Mouse (Mus musculus) adipocyte (in vitro differentiated cells): ENCODE data around the gene Rps19.

ENCODE experiments used
- DNase-seq: peaks from one replicate; pipeline ENCODE4 v3.0.0-alpha.2; 2016; ENCODE audit warnings: low spot score

Gene Rps19

DNA sequence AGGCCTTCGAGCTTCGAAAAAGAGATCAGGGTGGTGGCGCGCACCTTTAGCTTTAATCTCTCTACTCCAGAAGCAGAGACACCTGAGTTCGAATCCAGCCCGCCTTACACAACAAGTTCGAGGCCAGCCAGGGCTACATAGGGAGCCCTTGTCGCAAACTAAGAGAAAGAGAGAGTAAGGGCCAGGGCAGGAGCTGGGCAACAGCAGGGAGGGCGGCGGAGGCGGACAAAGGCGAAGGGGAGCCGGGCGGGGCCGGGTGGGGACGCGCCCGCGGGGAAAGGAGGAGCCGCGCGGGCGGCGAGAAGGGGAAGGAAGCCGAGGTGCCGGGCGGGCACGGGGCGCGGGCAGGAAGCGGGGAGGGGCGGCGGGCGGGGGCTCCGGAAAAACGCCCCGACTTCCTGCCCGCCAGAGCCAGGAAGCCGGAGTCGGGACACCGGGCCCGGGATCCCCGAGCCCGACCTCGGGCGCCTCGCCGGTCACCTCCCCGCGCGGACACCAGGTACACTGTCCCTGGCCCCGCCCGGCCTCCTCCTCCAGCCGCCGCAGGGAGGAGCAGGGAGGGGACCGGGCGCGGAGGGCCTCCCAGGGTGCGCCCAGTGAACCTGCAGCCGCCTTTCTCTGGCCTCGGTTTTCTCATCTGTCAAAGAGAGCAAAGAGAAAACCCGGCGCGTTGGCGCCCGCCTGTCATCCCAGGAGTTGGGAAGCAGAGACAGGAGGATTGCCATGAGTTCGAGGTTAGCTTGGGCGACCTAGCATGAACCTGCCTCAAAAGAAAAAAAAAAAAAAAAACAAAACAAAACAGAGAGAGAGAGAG, 18.7 kb downstream of the Rps19 start, which contains the start of gene Arhgef1:
Gene Arhgef1, plus strand, starts transcription at position 283 of the 814 bp plus-strand sequence.
- DNase-seq, result peak; percentile 33

DNA sequence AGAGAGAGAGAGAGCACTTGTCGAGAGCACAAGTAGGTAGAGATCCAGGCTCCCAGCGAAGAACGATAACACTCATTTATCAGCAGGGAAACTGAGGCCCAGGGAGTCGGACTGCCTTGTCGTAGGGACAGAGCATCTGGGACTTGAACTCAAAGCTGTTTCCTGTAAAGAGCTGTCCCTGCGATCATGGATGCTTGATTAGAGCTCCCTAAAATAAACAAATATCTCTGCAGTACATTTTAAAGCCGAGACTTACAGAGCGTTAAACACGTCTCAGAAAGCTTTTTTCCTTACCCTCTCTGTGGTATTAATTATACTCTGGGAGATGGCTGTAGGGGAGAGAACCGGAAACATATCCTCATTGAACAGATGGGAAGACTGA, 19.3 kb downstream of the Rps19 start:
- DNase-seq, result no peak

DNA sequence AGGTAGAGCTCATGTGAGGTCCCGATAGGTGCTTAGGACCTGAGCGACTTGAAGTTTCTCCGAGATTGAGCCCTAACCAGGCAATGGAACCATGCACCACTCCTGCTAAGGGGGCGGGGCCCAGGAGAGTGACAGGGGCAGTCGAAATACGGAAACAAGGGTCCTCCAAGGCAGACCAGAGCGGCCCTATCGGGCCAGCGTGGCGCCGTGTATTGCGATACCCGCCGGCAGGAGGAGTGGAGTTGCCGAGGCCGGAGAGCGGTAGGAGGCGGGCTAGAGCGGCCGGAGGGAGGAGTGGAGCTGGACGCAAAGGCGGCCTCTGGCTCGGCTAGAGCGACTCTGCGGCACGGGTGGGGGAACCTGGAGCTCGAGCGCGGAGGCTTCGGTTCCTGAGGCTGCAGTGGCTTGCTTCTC, 19.9 kb downstream of the Rps19 start:
- DNase-seq, result peak; percentile 94

DNA sequence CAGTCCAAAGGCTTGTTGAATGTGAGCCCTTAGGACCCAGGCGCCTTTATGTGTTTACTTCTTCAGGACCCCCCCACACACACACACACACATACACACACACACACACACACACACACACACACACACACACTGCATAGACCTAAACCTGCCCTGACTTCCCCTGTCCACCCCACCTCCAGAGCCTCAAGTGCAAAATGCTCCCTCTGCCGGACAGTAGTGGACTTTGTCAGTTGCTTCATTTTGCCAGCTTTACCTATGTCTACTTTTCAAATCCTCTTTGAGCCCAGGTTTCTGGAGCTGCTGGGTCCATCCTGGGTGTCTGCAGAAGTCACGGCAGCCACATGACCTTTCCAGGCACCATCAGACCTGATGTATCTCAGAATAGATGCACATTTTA, 20.8 kb downstream of the Rps19 start:
- peak; percentile 72 for DNase-seq

DNA sequence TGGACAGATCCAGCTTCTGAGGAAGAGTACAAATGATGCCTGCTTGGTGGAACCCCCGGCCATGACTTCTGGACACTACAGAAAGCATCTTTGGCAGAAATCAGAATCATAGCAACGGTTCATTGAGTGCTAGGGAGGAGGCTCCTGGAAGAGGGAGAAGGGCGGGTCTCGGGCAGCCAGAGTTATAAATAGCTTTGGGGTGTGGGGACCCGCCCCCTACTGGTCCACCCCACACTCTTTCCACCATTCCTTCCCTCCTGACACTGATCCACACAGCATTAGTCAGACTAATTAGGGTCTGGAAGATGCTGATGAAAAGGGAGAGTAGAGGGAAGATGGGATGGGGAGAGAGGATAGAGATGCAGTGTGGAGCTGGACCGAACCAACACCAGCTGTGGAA, 22.4 kb downstream of the Rps19 start:
- no peak for DNase-seq

DNA sequence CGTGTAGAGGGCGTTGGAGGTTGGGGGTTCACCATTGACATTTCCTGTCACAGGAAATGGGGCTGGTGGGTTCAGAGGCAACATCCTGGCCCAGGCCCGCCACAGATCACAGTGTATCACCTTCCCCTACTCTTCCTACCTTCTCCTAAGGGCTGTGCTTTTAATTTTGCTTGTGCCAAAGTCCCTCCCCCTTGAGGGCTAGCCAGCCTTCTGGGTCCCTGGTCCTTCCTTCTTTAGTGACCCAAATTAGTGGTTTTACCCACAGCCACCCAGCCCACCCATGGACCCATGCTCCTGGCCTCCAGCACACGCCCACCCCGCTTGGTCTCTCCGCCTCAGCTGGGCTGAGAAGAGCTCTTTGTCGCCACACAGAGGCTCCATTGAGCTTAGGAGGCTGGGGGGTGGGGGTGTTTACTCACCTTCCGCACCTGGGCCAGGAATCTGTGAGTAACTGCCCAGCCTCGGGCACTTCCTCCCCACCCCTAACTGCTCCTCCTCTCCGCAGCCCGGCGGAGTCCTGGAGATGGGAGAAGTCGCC, 23.1 kb downstream of the Rps19 start:
- no peak for DNase-seq

DNA sequence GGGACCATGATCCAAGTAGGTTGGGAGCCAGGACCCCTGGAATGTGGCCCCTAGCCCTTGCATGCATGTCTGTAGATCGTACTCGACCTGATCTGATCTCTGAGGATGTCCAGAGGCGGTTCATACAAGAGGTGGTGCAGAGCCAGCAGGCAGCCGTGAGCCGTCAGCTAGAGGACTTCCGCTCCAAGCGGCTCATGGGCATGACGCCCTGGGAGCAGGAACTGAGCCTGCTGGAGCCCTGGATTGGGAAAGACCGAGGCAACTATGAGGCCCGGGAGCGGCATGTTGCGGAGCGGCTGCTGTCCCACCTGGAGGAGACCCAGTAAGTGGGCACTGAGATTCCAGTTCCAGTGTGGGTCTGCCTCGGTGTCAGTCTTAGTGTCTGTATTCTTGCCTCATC, 28.3 kb downstream of the Rps19 start:
- peak; percentile 7 for DNase-seq

DNA sequence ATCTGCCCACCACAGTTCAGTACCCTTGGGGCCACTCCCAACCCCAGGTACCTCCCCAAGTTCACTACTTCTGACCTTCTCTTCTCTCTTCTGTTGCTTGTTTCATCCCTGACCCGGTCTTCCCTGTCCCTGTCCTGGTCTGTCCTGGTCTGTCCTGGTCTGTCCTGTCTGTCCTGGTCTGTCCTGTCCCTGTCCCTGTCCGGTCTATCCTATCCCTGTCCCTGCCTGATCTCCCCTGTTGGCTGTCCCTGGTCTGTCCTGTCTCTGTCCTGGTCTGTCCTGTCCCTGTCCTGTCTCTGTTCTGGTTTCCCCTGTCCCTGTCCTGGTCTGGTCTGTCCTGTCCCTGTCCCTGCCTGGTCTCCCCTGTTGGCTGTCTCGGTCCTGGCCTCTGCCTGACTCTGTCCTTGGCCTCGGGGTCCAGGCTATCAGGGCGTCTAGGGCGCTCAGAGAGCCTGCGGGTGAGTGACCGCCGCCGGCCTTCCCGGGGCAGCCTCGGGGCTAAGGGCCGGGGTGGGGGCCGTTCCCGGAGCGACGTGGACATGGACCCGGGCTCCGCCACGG, 34.7 kb downstream of the Rps19 start:
- DNase-seq, result no peak

DNA sequence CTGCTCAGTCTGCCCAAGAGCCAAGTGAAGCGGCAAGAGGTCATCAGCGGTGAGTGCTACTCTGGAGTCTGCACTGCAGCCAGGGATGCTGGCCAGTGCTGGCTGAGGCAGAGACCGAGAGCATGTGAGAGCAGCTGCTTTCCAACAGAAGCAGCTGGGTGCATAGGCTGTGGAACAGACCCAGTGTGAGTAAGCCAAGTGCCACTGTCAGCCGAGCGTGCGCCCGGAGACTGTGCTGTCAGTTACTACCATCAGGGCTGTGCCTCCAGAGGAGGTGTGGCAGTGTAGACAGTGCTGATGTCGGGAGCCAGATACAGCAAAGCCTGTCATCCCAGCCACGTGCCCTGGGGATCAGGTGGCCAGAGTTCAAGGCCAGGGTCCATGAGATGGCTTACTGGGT, 35.6 kb downstream of the Rps19 start:
- DNase-seq, result peak; percentile 29

DNA sequence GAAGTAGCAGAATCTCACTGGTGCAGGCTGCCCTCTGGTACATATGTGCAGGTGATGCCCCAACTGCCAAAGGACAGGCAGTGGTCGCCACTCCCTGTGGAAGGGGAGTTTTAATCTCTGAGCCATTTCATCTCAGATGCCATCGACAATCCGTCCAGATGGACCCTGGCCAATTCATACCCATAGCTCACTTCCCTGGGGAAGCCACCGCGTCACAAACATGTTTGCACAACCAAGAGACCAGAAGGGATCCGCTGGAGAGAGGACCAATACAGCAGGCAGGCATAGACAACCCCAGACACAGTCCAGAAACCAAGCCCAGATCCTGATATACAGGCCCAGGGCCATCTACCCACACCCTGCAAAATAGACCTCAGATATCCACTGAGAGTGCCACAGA, 46.3 kb downstream of the Rps19 start:
- DNase-seq, result no peak

DNA sequence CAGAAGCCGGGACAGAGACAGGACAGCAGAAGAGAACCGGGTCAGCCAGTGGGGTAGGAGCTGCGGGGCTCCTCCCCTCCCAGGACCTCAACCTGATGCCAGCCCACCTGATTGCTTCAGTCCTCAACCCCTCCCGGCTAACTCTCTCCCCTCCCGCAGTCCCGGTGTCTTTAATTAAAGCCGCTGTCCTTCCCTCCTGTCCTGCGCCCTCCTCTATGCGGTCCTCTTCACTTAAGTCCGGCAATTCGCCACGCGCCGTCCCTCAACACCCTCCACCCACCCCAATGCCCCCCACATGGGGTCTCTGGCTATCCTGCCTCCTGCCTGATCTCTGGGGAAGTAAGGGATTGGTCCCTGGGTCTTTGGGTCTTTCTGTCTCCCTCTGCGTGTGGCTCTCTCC, 47.5 kb downstream of the Rps19 start:
- DNase-seq, result no peak
